Mouse (Mus musculus): Measurements from ENCODE around the gene Efcab9.
"Not testable (repeated sequence)": the region's sequence is repeated elsewhere in the genome, so short reads cannot be mapped to it uniquely, and the experiment has no call there.

Gene Efcab9

GRCm38 (mm10) chr11:32538846-32539245 is 7.0 kb upstream of the Efcab9 start:
- no peak for DNase-seq (ENCODE audit: low read depth, low spot score)

GRCm38 (mm10) chr11:32538435-32538834 is 6.6 kb upstream of the Efcab9 start:
- DNase-seq (ENCODE audit: low read depth, low spot score) = no peak

GRCm38 (mm10) chr11:32536954-32537353 is 5.1 kb upstream of the Efcab9 start:
- DNase-seq (ENCODE audit: low read depth, low spot score) = no peak

- no peak for DNase-seq (ENCODE audit: low read depth, low spot score)
Observed at GRCm38 (mm10) chr11:32535646-32536045, 3.8 kb upstream of the Efcab9 start.

- DNase-seq (ENCODE audit: low read depth, low spot score) = no peak
Observed at GRCm38 (mm10) chr11:32534453-32535075, 2.7 kb upstream of the Efcab9 start.

GRCm38 (mm10) chr11:32533482-32534261 is 1.8 kb upstream of the Efcab9 start:
- peak; percentile 78 for DNase-seq (ENCODE audit: low read depth, low spot score)

- peak; percentile 94 for DNase-seq (ENCODE audit: low read depth, low spot score)
Observed at GRCm38 (mm10) chr11:32532765-32533481, 1.0 kb upstream of the Efcab9 start, which contains the start of gene Stk10. Gene Stk10 (plus strand): TSS chr11:32533305.

- DNase-seq (ENCODE audit: low read depth, low spot score) = peak; percentile 39
Observed at GRCm38 (mm10) chr11:32530151-32530550, 1.7 kb downstream of the Efcab9 start.

GRCm38 (mm10) chr11:32527006-32527405 is 4.9 kb downstream of the Efcab9 start:
- DNase-seq (ENCODE audit: low read depth, low spot score) = no peak

- peak; percentile 58 for DNase-seq (ENCODE audit: low read depth, low spot score)
Observed at GRCm38 (mm10) chr11:32524122-32524920, 7.6 kb downstream of the Efcab9 start.

GRCm38 (mm10) chr11:32521246-32521645 is 10.6 kb downstream of the Efcab9 start:
- no peak for DNase-seq (ENCODE audit: low read depth, low spot score)

GRCm38 (mm10) chr11:32519354-32519753 is 12.5 kb downstream of the Efcab9 start:
- DNase-seq (ENCODE audit: low read depth, low spot score) = no peak

- no peak for DNase-seq (ENCODE audit: low read depth, low spot score)
Observed at GRCm38 (mm10) chr11:32518770-32519169, 13.1 kb downstream of the Efcab9 start.

- DNase-seq (ENCODE audit: low read depth, low spot score) = no peak
Observed at GRCm38 (mm10) chr11:32516916-32517712, 14.8 kb downstream of the Efcab9 start.

GRCm38 (mm10) chr11:32516091-32516490 is 15.8 kb downstream of the Efcab9 start:
- DNase-seq (ENCODE audit: low read depth, low spot score) = no peak

- DNase-seq (ENCODE audit: low read depth, low spot score) = not testable (repeated sequence)
Observed at GRCm38 (mm10) chr11:32514853-32515252, 17.0 kb downstream of the Efcab9 start.

- peak; percentile 33 for DNase-seq (ENCODE audit: low read depth, low spot score)
Observed at GRCm38 (mm10) chr11:32510930-32511329, 21.0 kb downstream of the Efcab9 start.

- peak; percentile 46 for DNase-seq (ENCODE audit: low read depth, low spot score)
Observed at GRCm38 (mm10) chr11:32505091-32505739, 26.7 kb downstream of the Efcab9 start.

- DNase-seq (ENCODE audit: low read depth, low spot score) = no peak
Observed at GRCm38 (mm10) chr11:32503711-32504110, 28.2 kb downstream of the Efcab9 start.

GRCm38 (mm10) chr11:32499931-32500330 is 31.9 kb downstream of the Efcab9 start:
- peak; percentile 37 for DNase-seq (ENCODE audit: low read depth, low spot score)
